Mouse (Mus musculus) G1E-ER4 (cell line): Measurements from ENCODE around the gene Gm3239. TPM values are rescaled to one million over a fixed set of nuclear protein-coding genes. Genes with fewer than 3 reads are reported as not detected.
"Not testable (repeated sequence)": the region's sequence is repeated elsewhere in the genome, so short reads cannot be mapped to it uniquely, and the experiment has no call there.

Experiments used
- GATA1 ChIP-seq: IDR thresholded peaks from one replicate; pipeline ENCODE4 v1.8.0; 2012; ENCODE audit warnings: low read length, inconsistent platforms
- polyA plus RNA-seq: library from polyadenylated mRNA; stranded (reverse); fragments of >175 nt; gene quantifications from 2 replicates; pipeline ENCODE4 v1.2.3, GENCODE M21; 2012

The Gm3239 gene
- polyA plus RNA-seq, result not detected in 2 replicates

DNA sequence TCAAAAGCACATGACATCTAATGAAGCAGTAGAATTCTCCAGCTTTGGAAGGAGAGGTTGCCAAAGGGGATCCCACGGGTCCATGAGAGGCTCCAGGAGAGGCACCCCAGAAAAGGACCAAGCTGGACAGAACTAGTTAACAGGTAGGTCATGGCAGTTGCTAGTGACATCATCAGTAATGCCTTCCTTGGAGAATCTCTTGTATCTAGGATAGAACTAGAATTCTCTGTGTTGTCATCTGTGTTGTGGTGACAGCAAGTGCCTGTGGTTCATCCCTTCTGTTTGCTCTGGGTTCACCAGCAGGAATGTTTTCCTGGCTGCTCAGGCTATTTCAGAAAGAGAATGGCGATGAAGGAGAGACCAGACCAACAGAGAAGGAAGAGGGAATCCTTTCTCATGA, at the start of gene Gm3239:
Gene Gm3239, plus strand, starts transcription at position 301 of the 400 bp plus-strand sequence.
- TF ChIP-seq GATA1, result not testable (repeated sequence)

DNA sequence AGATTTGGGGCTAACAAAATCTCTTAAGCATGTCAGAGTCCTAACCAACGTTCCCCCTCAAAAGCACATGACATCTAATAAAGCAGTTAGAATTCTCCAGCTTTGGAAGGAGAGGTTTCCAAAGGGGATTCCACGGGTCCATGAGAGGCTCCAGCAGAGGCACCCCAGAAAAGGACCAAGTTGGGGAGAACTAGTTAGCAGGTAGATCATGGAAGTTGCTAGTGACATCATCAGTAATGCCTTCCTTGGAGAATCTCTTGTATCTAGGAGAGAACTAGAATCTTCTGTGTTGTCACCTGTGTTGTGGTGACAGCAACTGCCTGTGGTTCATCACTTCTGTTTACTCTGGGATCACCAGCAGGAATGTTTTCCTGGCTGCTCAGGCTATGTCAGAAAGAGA, 31.9 kb upstream of the Gm3239 start, which contains the start of gene Gm8159:
Gene Gm8159, plus strand, starts transcription at position 301 of the 400 bp plus-strand sequence.
- TF ChIP-seq GATA1, result not testable (repeated sequence)

DNA sequence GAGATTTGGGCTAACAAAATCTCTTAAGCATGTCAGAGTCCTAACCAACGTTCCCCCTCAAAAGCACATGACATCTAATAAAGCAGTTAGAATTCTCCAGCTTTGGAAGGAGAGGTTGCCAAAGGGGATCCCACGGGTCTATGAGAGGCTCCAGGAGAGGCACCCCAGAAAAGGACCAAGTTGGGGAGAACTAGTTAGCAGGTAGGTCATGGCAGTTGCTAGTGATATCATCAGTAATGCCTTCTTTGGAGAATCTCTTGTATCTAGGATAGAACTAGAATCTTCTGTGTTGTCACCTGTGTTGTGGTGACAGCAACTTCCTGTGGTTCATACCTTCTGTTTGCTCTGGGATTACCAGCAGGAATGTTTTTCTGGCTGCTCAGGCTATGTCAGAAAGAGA, 44.9 kb downstream of the Gm3239 start, which contains the start of gene Gm7876:
Gene Gm7876, plus strand, starts transcription at position 301 of the 400 bp plus-strand sequence.
- TF ChIP-seq GATA1, result not testable (repeated sequence)

Other genes starting within 250 kb of the Gm3239 start
- gene Gm3164, start 248.7 kb upstream of the Gm3239 start, polyA plus RNA-seq, result not detected in 2 replicates
- gene Gm3173, start 233.2 kb upstream of the Gm3239 start, polyA plus RNA-seq, result not detected in 2 replicates
- not detected in 2 replicates for gene Gm3182, start 182.4 kb upstream of the Gm3239 start, polyA plus RNA-seq
- not detected in 2 replicates for gene Gm3047, start 108.8 kb upstream of the Gm3239 start, polyA plus RNA-seq
- not detected in 2 replicates for gene Gm8159, start 31.8 kb upstream of the Gm3239 start, polyA plus RNA-seq
- gene Gm7876, start 45.0 kb downstream of the Gm3239 start, polyA plus RNA-seq, result not detected in 2 replicates
- gene Gm3252, start 62.6 kb downstream of the Gm3239 start, polyA plus RNA-seq, result not detected in 2 replicates
- not detected in 2 replicates for gene Gm9602, start 112.1 kb downstream of the Gm3239 start, polyA plus RNA-seq
- not detected in 2 replicates for gene Gm3269, start 173.9 kb downstream of the Gm3239 start, polyA plus RNA-seq
- gene Gm3264, start 191.4 kb downstream of the Gm3239 start, polyA plus RNA-seq, result not detected in 2 replicates
- gene Gm3278, start 228.2 kb downstream of the Gm3239 start, polyA plus RNA-seq, result not detected in 2 replicates